Mouse (Mus musculus) liver, postnatal 0 days (tissue): ENCODE results near the gene Fbxl15. TPM values are rescaled to one million over a fixed set of nuclear protein-coding genes. Genes with fewer than 3 reads are reported as not detected.
A peak's percentile ranks its signal among the peaks of the same experiment; 100 is the strongest.

Experiments used
- ATAC-seq: fragments of 200-750 bp; cut with Nextera tagmentation; 2 replicates; pipeline ENCODE4 v1.8.0; 2017; ENCODE audit warnings: mild to moderate bottlenecking, moderate library complexity
- DNase-seq: peaks from one replicate; pipeline ENCODE4 v3.0.0-alpha.2; 2016
- H3K27ac ChIP-seq: fragments of 300-500 bp; sonication (generic); 2 replicates; pipeline ENCODE4 v1.5.1; 2014; ENCODE audit warnings: antibody characterized with exemption, moderate library complexity, mild to moderate bottlenecking, low read depth
- H3K27me3 ChIP-seq: fragments of 300-500 bp; sonication (generic); 2 replicates; pipeline ENCODE4 v1.6.1; 2014; ENCODE audit warnings: low read length, control low read depth, mixed read lengths; ENCODE audit not compliant: insufficient read depth
- H3K36me3 ChIP-seq: fragments of 300-500 bp; sonication (generic); replicated peaks from 2 replicates; pipeline ENCODE4 v1.6.1; 2014; ENCODE audit warnings: mild to moderate bottlenecking, control low read depth, low read length, moderate library complexity, mixed read lengths; ENCODE audit not compliant: insufficient read depth
- H3K4me1 ChIP-seq: fragments of 300-500 bp; sonication (generic); 2 replicates; pipeline ENCODE4 v1.6.1; 2014; ENCODE audit warnings: antibody characterized with exemption, mild to moderate bottlenecking, control low read depth; ENCODE audit not compliant: insufficient read depth
- H3K4me2 ChIP-seq: fragments of 300-500 bp; sonication (generic); 2 replicates; pipeline ENCODE4 v1.6.1; 2014; ENCODE audit warnings: low read depth, mild to moderate bottlenecking, low read length, moderate library complexity, mixed read lengths
- H3K4me3 ChIP-seq: fragments of 300-500 bp; sonication (generic); 2 replicates; pipeline ENCODE4 v1.5.1; 2014; ENCODE audit warnings: low read depth, low read length
- H3K9ac ChIP-seq: fragments of 300-500 bp; sonication (generic); replicated peaks from 2 replicates; pipeline ENCODE4 v1.6.1; 2014; ENCODE audit warnings: mild to moderate bottlenecking, moderate library complexity
- H3K9me3 ChIP-seq: fragments of 300-500 bp; sonication (generic); 2 replicates; pipeline ENCODE4 v1.6.1; 2016; ENCODE audit warnings: mild to moderate bottlenecking, control low read depth, low read length, mixed read lengths
- CTCF ChIP-seq: sonication (generic); IDR thresholded peaks from 2 replicates; pipeline ENCODE4 v1.5.1; 2016; ENCODE audit warnings: antibody characterized with exemption, low read depth
- EP300 ChIP-seq: IDR thresholded peaks from 2 replicates; pipeline ENCODE4 v1.6.1; 2016; ENCODE audit warnings: antibody characterized with exemption, low read depth, mild to moderate bottlenecking
- WGBS: fragments of 180-500 bp; shearing (Covaris S2); extraction: QIAGEN DNeasy Blood & Tissue Kit; methylation state at CpG from one replicate; pipeline ENCODE4 v1.1.7; 2014; ENCODE audit not compliant: insufficient replicate concordance; 5-methylcytosine and 5-hydroxymethylcytosine counted together
- polyA plus RNA-seq: library from polyadenylated mRNA; unstranded; fragments of >200 nt; fragmentation: Nextera tagmentation; extraction: Ambion mirVana; gene quantifications from 2 replicates; pipeline ENCODE4 v1.2.1, GENCODE M21; 2015

The Fbxl15 gene
- polyA plus RNA-seq, 1 experiment from 2014 or later: 8.8 TPM

DNA sequence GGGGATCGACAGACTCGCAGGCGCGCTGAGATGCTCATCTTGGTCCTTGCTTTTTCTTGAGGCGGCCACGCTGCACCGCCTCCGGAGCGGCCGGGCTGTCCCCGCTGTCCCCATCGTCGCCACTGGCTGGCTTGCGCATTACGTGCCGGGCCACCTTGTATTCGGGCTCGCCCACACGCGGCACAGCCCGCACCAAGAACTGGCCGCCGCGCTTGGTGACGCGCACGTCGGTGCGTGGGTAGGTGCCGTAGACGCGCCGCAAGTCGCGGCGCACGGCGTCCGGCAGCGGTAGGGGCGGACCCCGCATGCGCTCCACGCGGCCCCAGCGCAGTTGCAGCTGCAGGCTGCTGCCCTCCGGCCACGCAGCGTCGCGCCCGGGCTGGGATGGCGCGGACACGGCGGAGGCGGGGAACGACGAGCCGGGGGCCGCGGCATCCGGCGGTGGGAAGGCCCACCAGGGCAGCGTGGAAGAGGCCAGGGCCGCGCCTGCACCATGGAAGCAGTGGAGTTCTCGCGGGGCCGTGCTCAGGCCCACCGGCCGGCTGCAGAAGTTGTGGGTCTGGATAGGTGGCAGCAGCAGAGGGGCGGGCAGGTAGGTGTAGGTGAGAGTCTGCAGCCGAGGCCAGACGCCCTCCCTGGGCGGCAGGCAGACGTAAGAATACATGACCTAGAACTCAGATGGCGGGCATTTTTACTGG lies 20.9 kb downstream of the Fbxl15 start:
- no peaks in the 10 kb centered on the region for H3K9me3 ChIP-seq
- peak overlapping the region; percentile 68 for H3K9ac ChIP-seq
- peak overlapping the region; percentile 97 for H3K4me2 ChIP-seq
- H3K27me3 ChIP-seq: no peaks in the 10 kb centered on the region
- peak; percentile 75 for DNase-seq
- TF ChIP-seq EP300 (no peak), CTCF (no peak)
- H3K4me1 ChIP-seq: peaks cover 21% of the 10 kb centered on the region
- H3K4me3 ChIP-seq: peak overlapping the region; percentile 58
- peak; percentile 90 for ATAC-seq
- no peaks in the 10 kb centered on the region for H3K36me3 ChIP-seq
- WGBS: under 1% methylated on average over 57 of the region's 78 CpGs
- peak overlapping the region; percentile 49 for H3K27ac ChIP-seq

DNA sequence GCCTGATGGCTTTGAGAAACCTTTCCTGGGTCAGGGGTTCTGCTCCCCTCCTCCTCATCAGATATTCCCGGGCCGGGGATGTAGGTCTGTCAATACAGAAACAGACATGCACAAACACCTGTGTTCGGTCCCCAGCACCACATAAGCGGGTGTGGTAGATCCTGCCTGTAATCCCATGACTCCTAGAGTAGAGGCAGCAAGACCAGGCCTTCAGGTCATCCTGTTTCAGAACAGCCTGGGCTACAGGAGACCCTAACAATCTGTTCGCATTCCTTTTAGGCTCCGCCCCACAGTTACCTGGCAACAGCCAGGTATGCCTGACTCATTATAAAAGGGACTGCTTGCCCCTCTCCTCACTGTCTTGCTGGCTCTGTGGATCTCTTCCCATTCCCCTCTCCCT lies 21.6 kb downstream of the Fbxl15 start:
- peaks cover 18% of the 10 kb centered on the region for H3K4me1 ChIP-seq
- whole genome bisulfite sequencing: 50% methylated on average over 6 of the region's 6 CpGs

DNA sequence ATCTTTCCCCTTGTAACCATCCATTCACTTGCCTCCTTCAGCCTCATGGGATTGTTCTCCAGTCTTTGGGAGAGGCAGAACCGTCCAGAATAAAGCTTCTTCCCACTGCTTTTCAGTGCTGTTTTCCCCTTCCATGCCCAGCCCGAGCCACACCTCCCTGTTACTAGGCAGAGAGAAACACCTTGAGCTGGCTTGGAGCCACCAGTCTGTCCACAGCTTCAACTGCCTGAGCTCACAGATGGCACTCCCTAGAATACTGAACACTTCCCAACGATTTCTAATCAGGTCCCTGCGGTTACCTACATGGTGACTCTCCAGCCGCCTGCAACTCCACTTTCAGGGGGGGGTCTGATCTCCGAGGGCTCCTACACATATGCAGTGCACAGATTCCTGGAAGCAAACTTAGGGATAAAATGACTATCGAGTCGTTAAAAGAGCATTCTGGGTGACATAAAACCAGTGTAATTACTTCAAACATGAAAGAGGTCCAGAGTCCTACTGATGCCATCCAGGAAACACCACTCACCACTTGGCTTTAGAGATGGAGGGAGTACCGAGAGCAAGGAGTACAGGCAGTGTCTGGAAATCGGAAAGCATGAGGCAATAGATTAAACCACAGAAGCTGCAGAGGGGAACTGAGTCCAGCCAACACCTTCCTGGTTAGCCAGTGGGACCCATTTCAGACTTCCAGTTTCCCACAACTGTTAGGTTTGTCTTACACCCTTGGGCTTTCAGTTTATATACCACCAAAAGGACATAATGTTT lies 22.4 kb downstream of the Fbxl15 start, which contains the start of gene 2310034G01Rik:
Gene 2310034G01Rik, minus strand, starts transcription at position 135 of the 765 bp plus-strand sequence.
- peak within 1 kb of the TSS; percentile 97 for H3K4me2 ChIP-seq
- H3K9me3 ChIP-seq: no peaks in the 10 kb centered on the region
- H3K4me3 ChIP-seq: peak within 1 kb of the TSS; percentile 58
- H3K27me3 ChIP-seq: no peaks in the 10 kb centered on the region
- peak within 1 kb of the TSS; percentile 49 for H3K27ac ChIP-seq
- H3K4me1 ChIP-seq: peaks cover 18% of the 10 kb centered on the region
- peak within 1 kb of the TSS; percentile 68 for H3K9ac ChIP-seq
- TF ChIP-seq CTCF (no peak), EP300 (no peak)
- no peak for ATAC-seq
- no peak for DNase-seq
- 60% methylated on average over 10 of the region's 10 CpGs for WGBS
- no peaks in the 10 kb centered on the region for H3K36me3 ChIP-seq

More for the DNA sequence above, 21.6 kb downstream of the Fbxl15 start:
- Histone ChIP-seq H3K4me3 (peak overlapping the region; percentile 58), H3K9me3 (no peaks in the 10 kb centered on the region), H3K36me3 (no peaks in the 10 kb centered on the region), H3K27me3 (no peaks in the 10 kb centered on the region), H3K4me2 (peak overlapping the region; percentile 97), H3K27ac (peak overlapping the region; percentile 49; the same call in 1 of the 2 replicates), H3K9ac (peak overlapping the region; percentile 68; the same call in 1 of the 2 replicates)
- no peak for TF ChIP-seq CTCF
- DNase-seq (no peak), ATAC-seq (no peak)

DNA sequence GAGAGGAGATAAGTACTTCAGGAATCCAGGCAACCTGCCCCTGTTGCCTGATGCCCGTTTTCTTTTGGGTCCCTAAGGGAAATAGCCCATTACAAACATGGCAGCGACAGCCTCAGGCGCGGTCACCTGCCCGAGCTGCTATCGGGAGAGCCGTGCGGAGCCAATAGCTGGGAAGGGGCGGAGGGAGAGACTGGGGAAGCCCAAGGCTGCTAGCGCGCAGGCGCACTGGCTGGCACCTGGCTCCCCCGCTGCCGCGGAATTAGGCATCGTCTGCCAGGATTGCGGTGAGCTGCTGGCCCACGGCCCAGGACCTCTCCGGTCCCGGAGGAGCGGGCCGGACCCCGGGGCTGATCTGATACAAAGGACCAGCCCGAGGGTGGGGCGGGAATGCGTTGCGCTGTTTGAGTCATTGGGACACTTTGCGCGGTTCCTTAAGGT lies 28.7 kb downstream of the Fbxl15 start:
- TF ChIP-seq CTCF (no peak), EP300 (no peak)
- Histone ChIP-seq H3K4me2 (peak overlapping the region; percentile 97), H3K27ac (peak overlapping the region; percentile 24), H3K9ac (peak overlapping the region; percentile 66), H3K36me3 (no peaks in the 10 kb centered on the region), H3K27me3 (no peaks in the 10 kb centered on the region), H3K4me1 (peaks cover 21% of the 10 kb centered on the region), H3K4me3 (peak overlapping the region; percentile 66), H3K9me3 (no peaks in the 10 kb centered on the region)
- peak; percentile 88 for DNase-seq
- WGBS: under 1% methylated on average over 29 of the region's 29 CpGs
- peak; percentile 95 for ATAC-seq

DNA sequence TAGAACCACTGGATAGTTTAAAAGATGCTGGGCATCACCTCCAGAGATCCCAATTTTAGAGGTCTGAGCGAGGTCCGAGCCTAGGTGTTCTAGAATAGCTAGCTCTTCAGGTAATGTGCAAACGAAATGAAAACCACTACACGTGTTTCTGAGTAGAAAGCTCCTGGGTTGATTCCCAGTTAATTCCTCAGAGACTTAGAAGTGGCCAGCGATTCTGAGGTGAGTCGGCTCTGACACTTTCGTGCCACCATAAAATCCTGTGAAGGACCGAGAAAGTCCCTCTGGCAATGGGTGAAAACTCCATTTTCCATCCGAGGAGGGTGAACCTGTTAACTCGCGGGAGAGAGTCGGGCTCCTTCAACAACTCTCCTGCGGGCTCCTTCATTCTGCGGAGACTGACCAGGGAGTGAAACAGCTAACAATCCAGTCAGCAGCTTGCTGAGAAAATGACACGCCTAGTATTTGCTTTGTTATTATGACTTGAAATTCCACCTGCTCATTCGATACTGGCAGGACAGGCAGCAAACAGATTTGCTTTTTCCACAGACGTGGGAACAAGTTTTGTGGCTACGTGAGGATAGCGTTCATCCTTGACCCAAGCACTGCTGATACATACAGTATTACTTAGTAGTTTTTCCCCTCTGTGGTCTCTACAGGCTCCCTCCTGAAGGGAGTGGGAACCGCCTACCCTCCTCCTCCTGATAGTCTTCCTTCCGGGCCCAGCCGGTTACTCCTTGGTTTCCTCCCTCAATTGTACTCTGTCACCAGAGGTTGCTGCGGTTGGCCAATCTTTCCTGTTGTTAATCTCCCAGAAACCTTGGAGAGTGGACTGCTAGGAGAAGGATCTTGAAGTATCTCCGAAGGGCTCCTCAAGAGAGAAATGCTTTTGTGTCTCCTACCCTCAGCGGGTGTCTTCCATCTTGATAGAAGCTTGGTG lies 29.6 kb downstream of the Fbxl15 start:
- peaks cover 21% of the 10 kb centered on the region for H3K4me1 ChIP-seq
- no peaks in the 10 kb centered on the region for H3K27me3 ChIP-seq
- no peaks in the 10 kb centered on the region for H3K9me3 ChIP-seq
- ATAC-seq (0 out of 2 replicates have a peak, but pooled peaks have one; percentile 27), DNase-seq (no peak)
- TF ChIP-seq EP300 (no peak), CTCF (no peak)
- peak overlapping the region; percentile 66 for H3K9ac ChIP-seq
- H3K27ac ChIP-seq: peak overlapping the region; percentile 26; the same call in 1 of the 2 replicates
- no peaks in the 10 kb centered on the region for H3K36me3 ChIP-seq
- peak overlapping the region; percentile 97 for H3K4me2 ChIP-seq
- WGBS: 7% methylated on average over 25 of the region's 25 CpGs
- H3K4me3 ChIP-seq: peak overlapping the region; percentile 66
